9 mouse cellular contexts compared by ENCODE assay signal in the genomic region with DNA sequence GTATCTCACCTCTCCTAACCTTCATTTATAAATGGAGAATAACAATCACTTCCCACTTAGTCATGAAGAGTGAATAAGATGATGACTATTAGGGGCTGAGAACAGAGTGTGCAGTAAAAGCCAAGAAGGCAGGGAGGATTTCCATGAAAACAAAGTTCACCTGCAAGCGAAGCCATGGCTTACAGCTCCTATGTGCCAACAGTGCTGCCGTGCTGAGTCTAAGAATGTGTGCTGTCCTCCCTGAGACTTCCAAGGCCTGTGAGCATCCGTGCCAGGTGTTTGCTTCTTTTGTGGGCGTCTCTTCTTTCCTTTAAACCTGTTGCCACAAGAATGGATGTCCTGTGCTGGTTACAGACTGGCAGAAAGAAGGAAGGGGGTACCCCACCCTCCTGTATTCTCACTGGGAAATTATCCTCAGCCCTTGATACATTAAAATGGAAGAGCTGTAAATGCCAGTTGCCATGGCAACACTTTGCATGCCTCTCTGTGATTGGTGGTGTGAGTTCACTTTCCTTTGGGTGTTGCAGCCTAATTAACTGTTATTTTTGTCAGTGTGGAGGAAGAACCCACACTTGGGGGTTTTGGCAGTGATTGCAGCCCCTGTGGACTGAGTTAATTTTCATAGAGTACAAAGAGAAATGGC.
DNase-seq lines count a peak whose midpoint lies in the region; ATAC-seq and TF ChIP-seq lines count a peak whose summit lies in the region.
"Had no signal": no experiment of that assay in that cellular context is flagged by ENCODE, and none has a peak within 500 bp of the region (broad histone marks: within the 10 kb centered on the region; RNA-seq: fewer than 3 reads in every experiment).

No protein-coding gene starts in this region.

- no peak overlapping the region for H3K9ac ChIP-seq in hindbrain, embryonic 15.5 days
- H3K9ac ChIP-seq in limb, embryonic 12.5 days (replicated peaks), result no peak overlapping the region
- no peak overlapping the region for H3K9ac ChIP-seq in heart, embryonic 12.5 days
- H3K9ac ChIP-seq: limb, embryonic 13.5 days had no signal

- peak overlapping the region; percentile 21 for H3K4me2 ChIP-seq in hindbrain, embryonic 15.5 days
- no peak overlapping the region for H3K4me2 ChIP-seq in limb, embryonic 12.5 days
- H3K4me2 ChIP-seq in heart, embryonic 12.5 days, result no peak overlapping the region
- H3K4me2 ChIP-seq: limb, embryonic 13.5 days had no signal

- H3K9me3 ChIP-seq in hindbrain, embryonic 15.5 days, result no peaks in the 10 kb centered on the region
- no peaks in the 10 kb centered on the region for H3K9me3 ChIP-seq in limb, embryonic 12.5 days
- H3K9me3 ChIP-seq in heart, embryonic 12.5 days (replicated peaks), result no peaks in the 10 kb centered on the region
- H3K9me3 ChIP-seq: limb, embryonic 13.5 days had no signal

- peak overlapping the region; percentile 11; the same call in 1 of the 2 replicates for H3K4me3 ChIP-seq in testis, adult 2 months (ENCODE audit: control insufficient read depth, low read depth, low read length)
- H3K4me3 ChIP-seq in hindbrain, embryonic 15.5 days, result no peak overlapping the region
- H3K4me3 ChIP-seq in limb, embryonic 12.5 days (replicated peaks), result no peak overlapping the region
- no peak overlapping the region for H3K4me3 ChIP-seq in heart, embryonic 12.5 days
- H3K4me3 ChIP-seq: limb, embryonic 13.5 days had no signal

- no peak for DNase-seq in testis, postnatal 10 days (ENCODE audit: low spot score)
- peak; percentile 72 for DNase-seq in telencephalon, adult 2 months (ENCODE audit: low read depth, low spot score)
- no peak for DNase-seq in c-Kit-positive CD71-positive TER-119-positive erythroid progenitor cells, embryonic 14.5 days (ENCODE audit: low spot score)
- no peak for DNase-seq in T-cell, adult 2 months (ENCODE audit: low spot score)

- no peak for TF ChIP-seq CTCF in testis, adult 2 months (IDR thresholded peaks at IDR 0.05; ENCODE audit: control insufficient read depth, insufficient read depth, insufficient replicate concordance, low read depth, low read length)

- 30% methylated on average over 4 of the region's 4 CpGs for WGBS in hindbrain, embryonic 15.5 days
- 75% methylated on average over 4 of the region's 4 CpGs for WGBS in limb, embryonic 12.5 days
- 75% methylated on average over 4 of the region's 4 CpGs for WGBS in heart, embryonic 12.5 days

- TF ChIP-seq POLR2A in testis, adult 2 months (IDR thresholded peaks at IDR 0.05; ENCODE audit: control insufficient read depth, low read depth, low read length), result no peak

- H3K27me3 ChIP-seq in testis, adult 2 months (ENCODE audit: control insufficient read depth, insufficient read depth, low read length), result no peaks in the 10 kb centered on the region
- H3K27me3 ChIP-seq in hindbrain, embryonic 15.5 days, result no peaks in the 10 kb centered on the region
- H3K27me3 ChIP-seq in limb, embryonic 12.5 days, result no peaks in the 10 kb centered on the region
- no peaks in the 10 kb centered on the region; the same call in 1 of the 2 replicates for H3K27me3 ChIP-seq in heart, embryonic 12.5 days (replicated peaks)
- H3K27me3 ChIP-seq: limb, embryonic 13.5 days had no signal

- ATAC-seq in hindbrain, embryonic 15.5 days (ENCODE audit: low FRiP score, low read depth), result peak; percentile 77
- ATAC-seq in limb, embryonic 12.5 days (ENCODE audit: insufficient number of reproducible peaks, insufficient read depth, low FRiP score, low TSS enrichment, low read depth), result no peak; the same call in 1 of the 2 replicates
- no peak for ATAC-seq in heart, embryonic 12.5 days (ENCODE audit: insufficient number of reproducible peaks, low FRiP score)

- H3K36me3 ChIP-seq in testis, adult 2 months (ENCODE audit: control insufficient read depth, insufficient read depth, low read length), result no peaks in the 10 kb centered on the region
- H3K36me3 ChIP-seq in hindbrain, embryonic 15.5 days, result no peaks in the 10 kb centered on the region
- no peaks in the 10 kb centered on the region for H3K36me3 ChIP-seq in limb, embryonic 12.5 days
- no peaks in the 10 kb centered on the region for H3K36me3 ChIP-seq in heart, embryonic 12.5 days
- H3K36me3 ChIP-seq: limb, embryonic 13.5 days had no signal

- H3K4me1 ChIP-seq in testis, adult 2 months (ENCODE audit: control insufficient read depth, insufficient read depth, low read length), result no peaks in the 10 kb centered on the region
- H3K4me1 ChIP-seq in hindbrain, embryonic 15.5 days (replicated peaks), result peaks cover 16% of the 10 kb centered on the region
- H3K4me1 ChIP-seq in limb, embryonic 12.5 days (replicated peaks), result peaks cover 5% of the 10 kb centered on the region; the same call in 1 of the 2 replicates
- no peaks in the 10 kb centered on the region for H3K4me1 ChIP-seq in heart, embryonic 12.5 days (replicated peaks)

- no peak overlapping the region for H3K27ac ChIP-seq in testis, adult 2 months (ENCODE audit: control insufficient read depth, insufficient read depth, low read depth, low read length)
- peak overlapping the region; percentile 55; the same call in 1 of the 2 replicates for H3K27ac ChIP-seq in hindbrain, embryonic 15.5 days (replicated peaks)
- H3K27ac ChIP-seq in limb, embryonic 12.5 days, result 0 out of 2 replicates have a peak overlapping the region, but pooled peaks have one; percentile 9
- H3K27ac ChIP-seq in heart, embryonic 12.5 days (ENCODE audit: poor library complexity, severe bottlenecking), result no peak overlapping the region

Comparison
In these comparisons a context has a peak if more than half of its experiments do, and no peak if none do; other contexts are left out.
1. H3K27ac ChIP-seq: peak in hindbrain, embryonic 15.5 days (single experiment) and limb, embryonic 12.5 days (single experiment); none in testis, adult 2 months (single experiment) and heart, embryonic 12.5 days (single experiment).